Mouse (Mus musculus) skeletal muscle tissue, postnatal 0 days (tissue): Measurements from ENCODE around the gene Zbtb9. TPM values are rescaled to one million over a fixed set of nuclear protein-coding genes. Genes with fewer than 3 reads are reported as not detected.

Source experiments
- microRNA-seq, 2 experiments: library from miRNA; unstranded; fragments of <30 nt; microRNA quantifications; one replicate each; pipeline ENCODE4; 2016
- polyA plus RNA-seq: library from polyadenylated mRNA; unstranded; fragments of >200 nt; fragmentation: Nextera tagmentation; extraction: Ambion mirVana; gene quantifications from 2 replicates; pipeline ENCODE4 v1.2.1, GENCODE M21; 2015

Gene Zbtb9
- 3.6 and 5.1 TPM in 2 replicates for polyA plus RNA-seq

GRCm38 (mm10) chr17:26972703-26973574, at the start of gene Zbtb9:
Gene Zbtb9 (plus strand): TSS chr17:26973167.

GRCm38 (mm10) chr17:26932839-26933398, 40.0 kb upstream of the Zbtb9 start, which contains the start of gene Phf1:
Gene Phf1 (plus strand): TSS chr17:26933052.

GRCm38 (mm10) chr17:26939178-26939972, 33.6 kb upstream of the Zbtb9 start, which contains the start of gene Cuta:
Gene Cuta (minus strand): TSS chr17:26939569.

GRCm38 (mm10) chr17:26941031-26941789, 31.8 kb upstream of the Zbtb9 start, which contains the start of gene Syngap1:
Gene Syngap1 (plus strand): TSS chr17:26941253.

GRCm38 (mm10) chr17:27028909-27029308, 55.9 kb downstream of the Zbtb9 start, which contains the start of gene Bak1:
Gene Bak1 (minus strand): TSS chr17:27029009.

GRCm38 (mm10) chr17:27056812-27057516, 84.0 kb downstream of the Zbtb9 start, which contains the start of gene Itpr3:
Gene Itpr3 (plus strand): TSS chr17:27057304.

Small RNAs within 50 kb of the gene (microRNA-seq; reads per million reads assigned to microRNA genes)
- 0.30 to 0.42 reads per million in 2 experiments for gene Mir3083
- 0.61 to 1.1 reads per million in 2 experiments for gene Mir6968

Other genes starting within 250 kb of the Zbtb9 start
- 34.3 and 36.4 TPM in 2 replicates for gene Bnip1, start 192.1 kb upstream of the Zbtb9 start, polyA plus RNA-seq
- gene Nkx2-5, start 128.2 kb upstream of the Zbtb9 start, polyA plus RNA-seq, result not detected in 2 replicates
- 1.1 and 1.4 TPM in 2 replicates for gene Kifc5b, start 56.1 kb upstream of the Zbtb9 start, polyA plus RNA-seq
- 5.7 and 6.1 TPM in 2 replicates for gene Phf1, start 40.1 kb upstream of the Zbtb9 start, polyA plus RNA-seq
- 127 and 139 TPM in 2 replicates for gene Cuta, start 33.6 kb upstream of the Zbtb9 start, polyA plus RNA-seq
- 0.42 and 0.84 TPM in 2 replicates for gene Syngap1, start 31.9 kb upstream of the Zbtb9 start, polyA plus RNA-seq
- gene Bak1, start 55.8 kb downstream of the Zbtb9 start, polyA plus RNA-seq, result 2.6 and 2.7 TPM in 2 replicates
- 1.1 TPM in 2 replicates for gene Itpr3, start 84.1 kb downstream of the Zbtb9 start, polyA plus RNA-seq
- gene Uqcc2, start 160.7 kb downstream of the Zbtb9 start, polyA plus RNA-seq, result 390 and 413 TPM in 2 replicates
- 33.5 and 35.6 TPM in 2 replicates for gene Ip6k3, start 194.6 kb downstream of the Zbtb9 start, polyA plus RNA-seq
- gene Lemd2, start 231.3 kb downstream of the Zbtb9 start, polyA plus RNA-seq, result 9.4 and 9.8 TPM in 2 replicates